Mouse (Mus musculus) urinary bladder, adult 2 months (tissue): ENCODE data around the gene Gm2174. TPM values are rescaled to one million over a fixed set of nuclear protein-coding genes. Genes with fewer than 3 reads are reported as not detected.

Experiments used
- DNase-seq: peaks from one replicate; pipeline ENCODE4 v3.0.0; 2022; ENCODE audit warnings: low spot score
- polyA plus RNA-seq: library from polyadenylated mRNA; depleted of rRNA; stranded (reverse); fragments of >200 nt; gene quantifications from 2 replicates; pipeline ENCODE4 v1.2.3, GENCODE M21; 2012; rRNA removed

Gene Gm2174
- polyA plus RNA-seq, 1 experiment, result not detected

DNA sequence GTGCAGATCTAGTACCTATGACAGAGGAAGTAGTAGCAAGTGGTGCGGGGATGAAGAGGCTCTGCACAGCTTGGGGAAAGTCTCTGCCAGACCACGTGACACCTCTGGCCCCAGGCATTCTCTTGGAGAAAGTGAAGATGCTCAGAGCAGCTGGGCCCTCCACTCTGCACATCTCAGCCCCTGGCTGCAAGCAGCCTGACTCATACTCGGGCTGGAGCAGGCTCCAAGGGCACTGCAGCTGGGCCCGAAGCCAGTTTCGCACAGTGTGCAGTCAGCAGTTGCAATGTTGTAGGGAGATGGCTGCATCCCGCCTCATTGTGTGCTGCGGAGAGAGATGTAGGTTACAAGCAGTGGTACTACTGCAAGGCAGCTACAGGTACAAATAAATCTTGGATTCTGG is 49.5 kb downstream of the Gm2174 start:
- DNase-seq, result no peak

Other genes with a start within 250 kb of the Gm2174 start
- not detected in 2 replicates for gene Gm773, start 235.1 kb upstream of the Gm2174 start, polyA plus RNA-seq
- 3.9 and 4.0 TPM in 2 replicates for gene Zfp449, start 101.6 kb upstream of the Gm2174 start, polyA plus RNA-seq
- gene Smim10l2a, start 73.4 kb upstream of the Gm2174 start, polyA plus RNA-seq, result 1.1 and 1.5 TPM in 2 replicates
- 88.1 and 111 TPM in 2 replicates for gene Ints6l, start 6.9 kb downstream of the Gm2174 start, polyA plus RNA-seq
- gene Gm10477, start 76.8 kb downstream of the Gm2174 start, polyA plus RNA-seq, result not detected in 2 replicates
- not detected in 2 replicates for gene Gm648, start 101.6 kb downstream of the Gm2174 start, polyA plus RNA-seq
- gene Mmgt1, start 150.1 kb downstream of the Gm2174 start, polyA plus RNA-seq, result 17.1 and 17.3 TPM in 2 replicates
- 16.4 and 17.0 TPM in 2 replicates for gene Slc9a6, start 161.8 kb downstream of the Gm2174 start, polyA plus RNA-seq